ENCODE assay signal across 8 mouse cellular contexts in genomic region chr6:33126574-33126973, GRCm38 (mm10).
DNase-seq lines count a peak whose midpoint lies in the region; ATAC-seq and TF ChIP-seq lines count a peak whose summit lies in the region.
"Had no signal": no experiment of that assay in that cellular context is flagged by ENCODE, and none has a peak within 500 bp of the region (broad histone marks: within the 10 kb centered on the region; RNA-seq: fewer than 3 reads in every experiment).

No protein-coding gene starts in this region.

- intact Hi-C loops in left cerebral cortex, adult 2 months (cut with DNase I): no loop called here

- no peaks in the 10 kb centered on the region for H3K4me1 ChIP-seq in embryonic fibroblast, embryonic 13.5 days (ENCODE audit: control insufficient read depth, insufficient read depth, low read length)
- H3K4me1 ChIP-seq in midbrain, embryonic 14.5 days (ENCODE audit: control insufficient read depth, insufficient read depth, low read length): peaks cover 3% of the 10 kb centered on the region; the same call in 1 of the 2 replicates

- H3K9me3 ChIP-seq in midbrain, embryonic 14.5 days (ENCODE audit: control insufficient read depth, low read length): no peaks in the 10 kb centered on the region

- H3K4me2 ChIP-seq in midbrain, embryonic 14.5 days (ENCODE audit: low read length): no peak overlapping the region

- H3K27me3 ChIP-seq in midbrain, embryonic 14.5 days (ENCODE audit: control insufficient read depth, insufficient read depth, low read length): no peaks in the 10 kb centered on the region
- H3K27me3 ChIP-seq in splenic B cell, adult 2 months (ENCODE audit: control insufficient read depth, insufficient read depth, low read length, poor library complexity, severe bottlenecking): no peaks in the 10 kb centered on the region

- peak; percentile 73 for DNase-seq in Muller cell, postnatal 12 days (ENCODE audit: inconsistent ontology term)
- DNase-seq in adrenal gland, postnatal 36 days: peak; percentile 81 to 83
- peak; percentile 89 for DNase-seq in heart, postnatal 4 days
- DNase-seq in left cerebral cortex, adult 2 months (ENCODE audit: extremely low spot score in 1 of 2, low spot score in 2 of 2): peak; percentile 43 to 50
- DNase-seq in midbrain, embryonic 14.5 days: peak; percentile 82
- DNase-seq in splenic B cell, adult 2 months (ENCODE audit: low read depth, low spot score): peak; percentile 52

- TF ChIP-seq POLR2A in embryonic fibroblast, embryonic 13.5 days (IDR thresholded peaks at IDR 0.05; ENCODE audit: low read depth, low read length): no peak

- H3K4me3 ChIP-seq in embryonic fibroblast, embryonic 13.5 days (ENCODE audit: insufficient read depth, low read length): no peak overlapping the region
- no peak overlapping the region for H3K4me3 ChIP-seq in left cerebral cortex, adult 2 months
- H3K4me3 ChIP-seq in midbrain, embryonic 14.5 days (replicated peaks; ENCODE audit: low read depth, low read length): no peak overlapping the region

- H3K9ac ChIP-seq in midbrain, embryonic 14.5 days (replicated peaks; ENCODE audit: low read length): no peak overlapping the region

- no peak overlapping the region for H3K27ac ChIP-seq in embryonic fibroblast, embryonic 13.5 days (ENCODE audit: insufficient read depth, low read length)
- no peak overlapping the region for H3K27ac ChIP-seq in left cerebral cortex, adult 2 months
- no peak overlapping the region for H3K27ac ChIP-seq in midbrain, embryonic 14.5 days (replicated peaks; ENCODE audit: low read depth, low read length)
- H3K27ac ChIP-seq: macrophage had no signal

- TF ChIP-seq CTCF in embryonic fibroblast, embryonic 13.5 days (IDR thresholded peaks at IDR 0.05; ENCODE audit: borderline replicate concordance, insufficient read depth, low read length): peak; percentile 35; the same call in 1 of the 2 replicates
- TF ChIP-seq CTCF in left cerebral cortex, adult 2 months (IDR thresholded peaks at IDR 0.05): peak; percentile 71

- ATAC-seq in midbrain, embryonic 14.5 days (ENCODE audit: low FRiP score, low TSS enrichment): no peak

- no peaks in the 10 kb centered on the region for H3K36me3 ChIP-seq in midbrain, embryonic 14.5 days (ENCODE audit: control insufficient read depth, insufficient read depth, low read length)
- no peaks in the 10 kb centered on the region for H3K36me3 ChIP-seq in splenic B cell, adult 2 months (ENCODE audit: control insufficient read depth, insufficient read depth, low read length, poor library complexity, severe bottlenecking)

- 8% methylated on average over 8 of the region's 8 CpGs for WGBS in midbrain, embryonic 14.5 days
